Mouse (Mus musculus) kidney, embryonic 14.5 days (tissue): ENCODE measurements around the gene She. TPM values are rescaled to one million over a fixed set of nuclear protein-coding genes. Genes with fewer than 3 reads are reported as not detected.

Experiments
- polyA plus RNA-seq: library from polyadenylated mRNA; unstranded; fragments of >200 nt; fragmentation: Nextera tagmentation; extraction: Ambion mirVana; gene quantifications from 2 replicates; pipeline ENCODE4 v1.2.1, GENCODE M21; 2014

Gene She
- polyA plus RNA-seq, 1 experiment from 2014 or later: 8.2 TPM

Other genes starting within 250 kb of the She start
- gene Adar, start 116.3 kb upstream of the She start, polyA plus RNA-seq: 7.2 and 15.0 TPM in 2 replicates
- 0.50 and 0.73 TPM in 2 replicates for gene Chrnb2, start 66.7 kb upstream of the She start, polyA plus RNA-seq
- 22.1 and 22.5 TPM in 2 replicates for gene Ube2q1, start 57.8 kb upstream of the She start, polyA plus RNA-seq
- gene Il6ra, start 81.8 kb downstream of the She start, polyA plus RNA-seq: 0.55 and 1.1 TPM in 2 replicates
- 8.4 and 17.3 TPM in 2 replicates for gene Atp8b2, start 132.1 kb downstream of the She start, polyA plus RNA-seq
- gene Hax1, start 167.4 kb downstream of the She start, polyA plus RNA-seq: 166 and 188 TPM in 2 replicates
- gene 4933434E20Rik, start 220.3 kb downstream of the She start, polyA plus RNA-seq: 173 and 196 TPM in 2 replicates
- gene Ubap2l, start 221.3 kb downstream of the She start, polyA plus RNA-seq: 201 and 264 TPM in 2 replicates
- gene Tpm3, start 241.3 kb downstream of the She start, polyA plus RNA-seq: 515 and 579 TPM in 2 replicates